Mouse (Mus musculus): ENCODE measurements around the gene Elmo3.
A peak's percentile ranks its signal among the peaks of the same experiment; 100 is the strongest.

Gene Elmo3

DNA sequence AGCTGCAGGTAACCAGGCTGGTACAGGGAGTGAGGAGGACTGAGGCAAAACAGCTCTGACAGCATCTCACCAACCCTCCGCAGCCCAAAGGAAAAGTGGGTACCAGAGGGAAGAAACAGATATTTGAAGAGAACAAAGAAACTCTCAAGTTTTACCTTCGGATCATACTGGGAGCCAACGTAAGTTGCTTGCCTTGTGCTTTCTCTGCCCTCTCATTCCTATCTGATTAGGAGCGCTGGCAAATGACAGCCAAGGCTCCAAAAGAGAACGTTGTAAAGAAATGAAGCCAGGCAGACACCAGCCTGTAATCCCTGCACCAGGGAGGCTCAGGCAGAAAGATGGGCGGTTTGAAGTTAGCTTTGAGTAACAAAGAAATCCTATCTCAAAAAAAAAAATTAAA lies 21.6 kb downstream of the Elmo3 start:
- DNase-seq (ENCODE audit: low read depth), result no peak

DNA sequence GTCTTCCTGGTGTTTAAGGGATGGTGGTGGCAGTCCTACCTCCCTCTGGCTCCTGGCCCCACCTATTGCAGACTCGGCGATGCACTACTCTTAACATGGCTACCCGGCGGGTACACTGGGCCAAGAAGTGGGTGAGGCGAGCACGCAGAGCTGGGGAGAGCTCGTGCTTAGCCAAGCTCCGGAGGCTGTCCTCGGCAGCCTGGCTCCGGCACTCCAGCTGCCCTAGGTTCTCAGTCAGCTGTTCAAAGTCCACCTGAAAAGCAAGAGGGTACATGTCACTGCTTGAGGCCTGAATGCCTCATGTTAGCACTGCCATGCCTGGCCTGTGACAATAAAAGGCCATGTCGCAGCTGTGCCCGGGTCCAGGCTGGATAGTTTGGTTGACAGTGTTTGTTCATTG lies 24.9 kb downstream of the Elmo3 start:
- DNase-seq (ENCODE audit: low read depth), result no peak

DNA sequence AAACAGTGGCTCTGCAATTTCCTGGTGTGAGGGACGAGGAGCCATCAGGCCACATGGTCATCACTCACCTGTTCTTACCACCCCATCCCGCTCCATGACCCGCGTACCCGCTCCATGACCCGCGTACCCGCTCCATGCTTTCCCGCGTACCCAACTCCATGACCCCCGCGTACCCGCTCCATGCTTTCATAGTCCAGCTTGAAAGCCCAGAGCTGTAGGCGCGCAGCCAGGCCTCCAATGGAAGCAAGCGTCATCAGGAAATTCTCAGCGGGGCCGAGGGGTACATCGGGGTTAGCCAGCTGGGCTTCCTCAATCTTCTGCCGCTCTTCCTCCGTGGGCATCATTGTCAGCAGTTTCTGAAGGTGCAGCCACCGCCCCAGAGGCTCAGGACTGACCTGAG lies 26.1 kb downstream of the Elmo3 start:
- no peak for DNase-seq (ENCODE audit: low read depth)

DNA sequence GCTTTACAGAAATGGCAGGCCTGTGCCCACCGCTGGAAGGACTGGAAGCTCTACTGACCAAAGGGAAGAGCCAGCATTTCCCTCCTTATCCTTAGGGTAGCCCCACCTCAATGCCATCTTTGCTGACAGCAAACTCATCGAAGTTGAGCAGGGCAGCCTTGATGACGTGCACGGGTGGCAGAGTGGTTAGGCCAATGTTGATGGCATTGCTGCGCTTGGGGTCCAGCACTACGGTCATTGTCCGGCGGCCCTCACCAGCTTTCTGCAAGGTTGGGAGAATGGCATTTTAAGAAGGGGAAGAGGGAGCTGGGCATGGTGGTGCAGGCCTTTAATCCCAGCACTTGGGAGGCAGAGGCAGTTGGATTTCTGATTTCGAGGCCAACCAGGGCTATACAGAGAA lies 26.5 kb downstream of the Elmo3 start:
- no peak for DNase-seq (ENCODE audit: low read depth)

DNA sequence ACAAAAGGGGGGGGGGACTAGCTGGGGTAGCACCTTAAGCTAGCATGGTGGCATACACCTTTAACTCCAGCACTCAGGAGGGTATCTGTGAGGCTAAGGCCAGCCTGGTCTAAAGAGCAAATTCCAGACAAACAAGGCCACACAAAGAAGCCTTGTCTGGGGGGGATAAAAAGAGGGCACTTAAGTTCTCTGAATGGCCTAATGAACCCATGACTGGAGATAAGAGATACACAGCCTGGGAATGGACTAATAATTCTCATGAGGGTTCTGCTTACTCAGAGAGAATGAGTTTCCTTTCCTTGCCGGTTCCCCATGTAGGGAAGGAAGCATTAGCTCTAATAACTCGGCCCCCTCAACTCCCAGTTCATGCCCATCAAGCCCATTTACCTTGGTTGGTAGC lies 27.1 kb downstream of the Elmo3 start:
- DNase-seq (ENCODE audit: low read depth), result no peak

DNA sequence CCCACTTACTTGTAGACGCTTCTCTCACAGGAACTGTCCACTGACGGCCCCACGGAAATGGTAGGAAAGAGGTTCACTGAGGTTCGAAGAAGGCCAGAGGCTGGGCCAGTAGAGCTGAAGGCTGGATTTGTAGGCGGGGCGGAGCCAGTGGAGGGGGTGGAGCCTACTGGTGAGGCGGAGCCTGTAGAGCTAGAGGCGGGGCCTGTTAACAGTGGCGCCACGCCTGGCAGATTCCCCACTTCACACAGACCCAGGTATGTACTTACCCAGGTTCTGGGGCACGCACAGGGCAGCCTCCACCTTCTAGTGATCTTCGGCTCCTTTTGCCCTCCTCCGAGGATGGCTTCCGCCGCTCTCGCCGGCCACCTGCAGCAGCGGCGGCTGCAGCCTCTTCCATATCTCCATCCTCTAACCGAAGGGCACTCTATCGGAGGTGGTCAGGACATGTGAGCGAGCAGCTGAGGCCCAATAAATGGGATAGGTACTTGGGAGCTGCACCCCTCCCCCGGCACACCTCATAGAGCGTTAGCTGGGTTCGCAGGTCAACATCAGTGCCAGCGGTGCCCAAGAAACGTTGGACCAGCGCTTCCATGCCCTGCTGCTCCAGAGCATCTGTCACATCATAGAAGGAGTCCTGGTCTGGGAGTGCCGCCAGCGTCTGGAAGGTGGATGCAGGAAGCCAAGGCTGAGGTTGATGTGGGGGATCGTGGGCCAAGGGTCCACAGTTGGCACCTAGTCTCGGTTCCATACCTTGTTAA lies 31.2 kb downstream of the Elmo3 start:
- DNase-seq (ENCODE audit: low read depth), result no peak

DNA sequence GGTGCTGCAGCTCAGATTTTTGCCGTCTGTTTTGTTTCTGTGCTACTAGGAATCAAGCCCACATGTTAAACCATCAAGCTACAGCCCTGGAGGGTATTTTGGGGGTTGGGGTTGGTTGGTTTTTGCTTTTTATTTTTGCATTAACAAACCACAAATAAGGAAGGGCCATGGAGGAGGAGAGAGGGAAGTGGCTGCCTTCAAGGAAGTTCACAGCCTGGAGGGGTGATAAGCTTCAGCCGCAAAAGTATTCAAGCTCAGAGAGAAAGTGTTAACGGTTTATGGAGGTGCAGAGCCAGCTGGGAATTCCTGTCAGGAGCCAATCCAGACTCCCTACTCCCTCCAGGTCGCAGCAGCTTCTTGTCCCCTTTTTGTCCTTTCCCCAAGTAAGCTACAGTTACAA lies 33.6 kb downstream of the Elmo3 start:
- DNase-seq (ENCODE audit: low read depth), result no peak

DNA sequence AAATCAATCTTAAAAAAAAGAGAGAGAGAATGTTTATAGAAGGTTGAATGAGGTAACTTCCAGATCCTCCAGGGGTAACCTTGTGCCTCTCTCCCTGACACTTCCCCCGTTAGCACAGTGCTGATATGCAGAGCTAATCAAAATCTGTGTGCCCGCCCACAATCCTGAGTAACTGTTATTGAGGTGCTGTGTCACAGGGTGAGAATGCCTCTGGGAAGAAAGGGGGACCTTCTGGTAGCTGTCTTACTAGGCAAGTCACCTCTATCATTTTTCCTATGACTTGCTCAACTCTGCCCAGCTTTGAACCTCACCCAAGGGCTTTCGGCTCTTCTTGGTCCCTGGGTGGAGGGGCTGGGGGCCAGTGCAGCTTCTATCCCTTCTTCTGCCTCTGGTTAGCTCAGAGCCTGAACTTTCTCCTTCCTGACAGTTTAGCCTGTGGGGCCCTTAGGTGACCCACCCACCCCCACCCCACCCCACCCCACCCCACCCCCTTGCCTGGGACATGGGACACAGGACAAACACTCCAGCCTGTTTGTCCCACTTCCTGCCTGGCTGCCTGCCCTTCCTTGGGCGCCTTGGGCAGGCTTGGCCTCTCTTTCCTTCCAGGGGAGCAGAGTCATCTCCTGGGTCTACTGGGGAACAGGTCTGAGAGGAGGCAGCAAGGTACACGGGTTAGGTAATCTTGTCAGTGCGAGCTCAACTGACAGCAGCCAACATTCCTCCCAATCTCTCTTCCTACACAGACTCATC lies 34.7 kb downstream of the Elmo3 start:
- DNase-seq (ENCODE audit: low read depth), result no peak

DNA sequence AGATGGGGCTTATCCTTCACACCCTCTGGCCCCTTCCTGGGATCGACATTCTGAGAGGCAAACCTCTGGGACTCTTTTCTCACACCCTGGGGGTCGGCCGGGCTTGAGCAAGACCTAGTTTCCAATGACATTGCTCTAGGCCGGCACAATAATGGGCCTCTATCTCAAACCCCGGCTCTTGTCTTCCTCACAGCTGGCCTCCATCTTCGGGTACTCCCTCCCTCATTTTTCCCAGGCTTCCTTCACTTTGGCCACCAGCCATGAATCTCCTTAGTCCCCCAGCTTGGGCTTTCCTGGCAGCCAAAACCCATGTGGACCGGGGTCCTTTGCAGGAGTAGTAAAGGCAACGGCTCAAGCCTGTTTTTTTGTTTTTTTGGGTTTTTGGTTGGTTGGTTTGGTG lies 36.0 kb downstream of the Elmo3 start:
- DNase-seq (ENCODE audit: low read depth), result no peak

DNA sequence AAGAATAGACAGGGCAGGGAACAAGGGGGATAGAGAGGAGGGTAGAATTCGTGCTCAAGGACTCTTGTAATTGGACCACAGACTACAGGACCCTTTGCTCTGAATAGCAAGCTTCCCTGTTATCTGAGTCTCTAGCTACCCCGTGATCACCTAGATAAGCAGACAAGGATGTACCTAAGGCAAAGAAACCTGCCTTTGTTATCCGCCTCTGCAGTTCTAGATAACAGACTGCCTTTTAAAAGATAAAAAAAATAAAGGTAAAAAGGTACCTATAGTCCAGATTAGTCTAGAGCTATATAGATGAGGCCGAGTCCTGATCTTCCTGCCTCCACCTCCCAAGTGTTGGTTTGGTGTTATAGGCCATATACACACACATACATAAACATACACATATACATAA lies 37.4 kb downstream of the Elmo3 start:
- DNase-seq (ENCODE audit: low read depth), result no peak

DNA sequence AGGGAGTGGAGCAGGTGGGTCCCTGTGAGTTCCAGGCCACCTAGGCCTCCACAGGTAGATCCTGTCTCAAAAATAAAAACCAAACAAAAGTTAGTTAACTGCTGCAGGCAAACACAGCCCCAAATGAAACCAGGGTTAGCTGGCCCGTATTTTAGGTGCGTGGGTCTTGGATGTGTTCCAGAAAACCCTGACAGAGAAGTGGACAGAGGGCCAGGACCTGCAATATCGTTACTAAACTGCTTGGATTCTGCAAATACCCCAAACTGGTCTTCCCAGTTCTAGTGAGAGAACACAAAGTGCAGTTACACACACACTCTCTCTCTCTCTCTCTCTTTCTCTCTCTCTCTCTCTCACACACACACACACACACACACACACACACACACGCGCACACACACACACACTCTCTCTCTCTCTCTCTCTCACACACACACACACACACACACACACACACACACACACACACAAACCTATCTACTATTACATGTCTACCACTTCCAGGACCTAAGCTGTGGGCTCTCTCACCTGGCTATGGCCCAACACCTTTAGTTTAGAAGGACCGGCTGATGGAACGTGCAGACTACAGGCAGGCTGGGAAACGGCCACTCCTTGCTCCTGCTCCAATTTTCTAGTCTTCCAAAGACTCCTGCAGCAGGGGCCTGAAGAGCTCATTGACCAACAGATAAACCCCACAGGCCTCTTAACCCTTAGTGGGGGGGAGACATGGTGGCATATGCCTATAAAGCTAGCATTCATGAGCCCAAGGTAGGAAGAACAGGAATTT lies 38.6 kb downstream of the Elmo3 start:
- DNase-seq (ENCODE audit: low read depth), result no peak

DNA sequence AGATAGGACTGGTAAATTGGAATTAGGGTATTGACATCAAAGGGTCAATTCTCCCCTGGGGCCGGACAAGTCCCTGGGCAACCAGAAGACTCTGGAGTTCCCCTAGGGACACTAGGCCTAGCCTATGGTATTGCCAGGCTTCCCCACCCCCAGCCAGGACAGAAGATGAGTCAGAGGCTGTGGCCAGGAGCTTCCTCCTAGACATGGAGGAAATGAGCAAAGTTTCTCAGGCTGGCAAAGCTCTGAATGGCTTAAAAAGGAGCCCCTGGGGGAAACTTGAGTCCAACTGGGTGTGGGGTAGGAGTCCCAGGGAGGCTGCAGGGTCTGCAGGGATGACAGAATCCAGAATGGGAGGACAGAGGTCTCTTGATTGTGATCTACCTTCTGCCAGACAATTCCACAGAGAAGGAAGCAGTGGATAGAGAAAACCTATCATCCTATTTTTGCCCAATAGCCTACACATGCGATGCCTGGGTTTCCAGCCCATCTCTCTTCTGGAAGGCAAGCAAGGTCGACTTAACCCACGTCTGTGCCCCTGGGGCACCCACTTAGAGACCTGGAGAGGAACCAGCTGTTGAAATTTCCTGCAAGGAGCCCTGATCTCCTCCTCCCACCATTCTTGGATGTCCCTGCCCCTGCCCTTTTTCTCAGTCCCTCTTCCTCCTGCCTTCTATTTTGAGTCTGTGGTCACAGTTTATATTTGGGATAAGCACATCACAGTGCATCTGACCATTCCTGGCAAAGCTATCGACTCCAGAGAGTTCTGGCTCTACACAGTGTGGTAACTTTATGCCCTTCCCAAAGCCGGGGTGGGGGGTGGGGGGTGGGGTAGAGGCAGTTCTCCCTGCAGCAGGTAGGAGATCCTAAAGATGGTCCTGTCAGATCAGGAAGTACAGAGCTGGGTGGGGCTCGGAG lies 39.9 kb downstream of the Elmo3 start:
- DNase-seq (ENCODE audit: low read depth), result no peak

DNA sequence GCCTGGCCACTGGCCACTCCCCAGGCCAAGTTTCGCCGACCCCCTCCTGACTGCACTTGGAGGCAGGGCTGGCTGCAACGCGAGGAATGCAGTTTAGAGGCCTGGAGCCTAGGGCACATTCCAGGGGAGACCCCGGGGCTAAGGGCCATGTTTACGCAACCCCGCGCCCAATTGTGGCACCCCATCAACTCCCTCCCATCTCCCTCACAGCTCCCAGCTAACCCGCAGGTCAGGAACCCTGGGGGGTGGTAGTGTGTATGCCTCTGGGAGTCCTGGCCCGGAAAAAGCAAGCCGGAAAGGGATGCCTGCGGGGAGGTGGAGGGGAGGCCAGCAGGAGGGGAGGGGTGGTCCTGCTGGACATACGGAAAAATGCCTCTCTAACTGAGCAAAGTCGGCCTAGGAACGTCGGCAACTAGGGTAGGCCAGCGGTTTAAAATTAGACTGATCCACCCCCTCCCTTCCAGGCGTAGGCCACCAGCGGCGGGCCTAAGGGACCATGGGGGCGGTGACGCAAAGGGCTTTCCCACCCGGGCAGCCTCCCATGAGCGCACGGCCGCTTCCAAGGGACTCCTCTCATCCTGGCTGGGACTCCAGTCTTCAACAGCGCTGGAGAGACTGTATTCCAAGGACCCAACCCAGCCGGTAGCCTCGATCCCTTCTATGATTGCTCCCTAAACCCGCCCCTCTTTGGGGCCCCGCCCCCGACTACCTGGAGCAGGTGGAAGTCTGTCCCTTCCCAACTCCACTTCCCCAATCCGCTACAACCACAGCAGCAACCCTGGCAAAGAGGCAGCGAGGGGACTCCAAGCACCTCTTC lies 41.4 kb downstream of the Elmo3 start:
- peak; percentile 16 for DNase-seq (ENCODE audit: low read depth)

DNA sequence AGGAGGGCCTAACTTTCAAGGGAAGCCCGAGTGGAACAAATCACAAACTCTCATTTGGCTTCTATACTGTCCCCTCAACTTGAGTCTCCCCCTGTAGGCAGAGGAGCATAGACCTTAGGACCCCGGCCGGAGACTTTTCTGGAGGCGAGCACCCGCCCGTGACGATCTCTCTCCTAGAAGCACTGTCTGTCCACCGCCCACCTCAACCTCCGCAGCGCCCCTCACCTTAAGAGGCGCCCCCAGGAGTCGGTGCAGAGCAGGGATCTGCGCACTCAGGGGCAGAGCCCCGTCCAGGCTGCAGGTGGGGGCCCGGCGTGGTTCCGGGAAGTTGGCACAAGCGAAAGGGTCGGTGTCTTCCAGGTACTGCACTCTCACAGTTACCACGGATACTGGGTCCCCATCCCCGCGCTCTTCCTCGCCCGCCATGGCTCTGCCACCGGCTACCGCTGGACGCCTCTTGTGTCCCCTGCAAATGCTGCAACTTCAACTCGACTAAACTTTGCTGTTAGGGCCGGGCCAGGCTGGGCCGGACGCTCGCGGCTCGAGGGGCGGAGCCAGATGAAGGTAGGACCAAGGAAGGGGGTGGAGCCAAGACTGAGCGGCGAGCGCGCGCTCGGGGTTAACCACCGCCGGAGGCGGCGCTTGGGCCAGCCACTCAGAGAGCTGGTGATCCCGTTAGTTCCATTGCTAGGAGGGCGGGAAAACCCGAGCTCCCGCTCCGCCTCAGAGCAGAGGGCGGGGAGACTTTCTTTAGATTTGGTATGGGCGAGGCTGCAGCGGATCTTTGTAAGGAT lies 42.2 kb downstream of the Elmo3 start, which contains the start of gene Fhod1:
Gene Fhod1 (minus strand): TSS at position 526 of the 794 bp plus-strand sequence.
- DNase-seq (ENCODE audit: low read depth), result peak; percentile 89

DNA sequence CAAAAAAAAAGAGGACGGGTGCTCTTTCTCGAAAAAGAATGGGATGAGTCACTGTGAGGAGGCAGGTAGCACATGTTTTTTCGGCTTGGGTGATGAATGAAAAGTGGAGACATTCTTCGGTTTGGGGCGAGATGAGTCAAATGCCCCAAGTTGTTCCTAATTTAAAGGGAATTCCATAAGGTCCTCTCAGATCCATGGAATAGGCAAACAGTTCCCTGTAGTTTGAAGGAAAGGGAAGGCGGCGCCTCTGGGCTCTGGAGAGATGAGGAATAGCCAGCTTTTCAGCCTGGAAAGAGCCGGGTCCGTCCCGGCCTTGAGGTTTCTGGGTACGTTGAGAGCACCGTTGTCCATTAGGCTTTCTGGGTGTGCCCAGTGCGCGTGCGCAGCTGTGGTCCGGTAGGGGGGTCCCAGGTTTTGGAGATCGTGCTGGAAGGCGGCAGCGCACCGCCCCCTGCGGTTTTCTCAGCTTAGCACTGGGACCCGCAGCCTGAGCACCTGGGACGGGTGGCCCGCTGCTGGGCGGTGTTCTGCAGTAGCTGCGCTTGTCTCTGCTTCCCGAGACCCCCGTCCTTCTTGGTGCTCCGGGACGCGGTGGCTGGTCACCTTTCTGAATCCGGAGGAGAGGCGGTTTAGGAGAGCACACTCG lies 43.2 kb downstream of the Elmo3 start, which contains the start of gene Slc9a5:
Gene Slc9a5 (plus strand): TSS at position 394 of the 646 bp plus-strand sequence.
- peak; percentile 48 for DNase-seq (ENCODE audit: low read depth)

DNA sequence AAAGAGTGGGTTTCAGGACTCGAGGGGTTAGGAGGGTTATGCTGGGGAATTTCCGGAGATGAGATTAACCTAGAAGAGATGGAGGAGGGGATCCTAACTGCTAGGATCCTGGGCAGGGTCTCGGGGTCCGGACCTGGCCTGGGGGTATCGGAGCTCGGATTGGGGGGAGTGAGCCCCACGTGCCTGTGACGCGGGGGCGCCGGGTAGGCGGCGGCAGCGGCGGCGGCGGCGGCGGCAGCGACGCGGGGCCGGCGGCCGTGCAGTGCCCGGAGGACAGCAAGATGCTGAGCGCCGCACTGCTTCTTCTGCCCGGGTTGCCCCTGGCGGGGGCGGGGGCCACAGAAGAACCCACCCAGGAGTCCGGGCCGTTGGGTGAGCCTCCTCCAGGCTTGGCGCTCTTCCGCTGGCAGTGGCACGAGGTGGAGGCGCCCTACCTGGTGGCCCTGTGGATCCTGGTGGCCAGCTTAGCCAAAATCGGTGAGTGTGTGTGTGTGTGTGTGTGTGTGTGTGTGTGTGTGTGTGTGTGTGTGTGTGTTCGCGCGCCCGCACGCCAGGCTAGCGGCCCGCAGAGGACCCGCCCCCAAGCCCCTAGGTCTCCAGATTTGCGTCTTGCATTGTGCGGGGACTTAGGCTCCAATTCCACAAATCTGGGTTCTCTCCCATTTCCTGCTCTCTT lies 43.8 kb downstream of the Elmo3 start:
- DNase-seq (ENCODE audit: low read depth), result peak; percentile 41

DNA sequence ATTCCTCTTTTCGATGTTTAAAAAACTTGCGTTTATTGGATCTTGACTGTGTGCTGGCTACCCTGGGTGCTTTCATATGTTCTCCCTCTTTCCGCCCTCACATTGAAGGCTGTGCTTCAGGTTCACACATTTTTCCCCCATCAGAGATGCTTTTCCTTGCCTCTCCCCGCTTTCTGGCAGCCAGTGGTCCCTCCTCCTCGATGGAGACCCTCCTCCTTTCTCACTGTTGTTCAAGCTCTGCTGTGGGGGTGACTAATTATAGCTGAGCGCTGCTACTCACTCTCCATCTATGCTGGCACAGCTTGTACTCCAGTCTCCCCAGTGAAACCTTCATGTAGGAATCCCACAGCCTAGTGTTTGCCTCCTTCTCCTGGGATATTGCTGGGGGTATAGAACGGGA lies 44.8 kb downstream of the Elmo3 start:
- DNase-seq (ENCODE audit: low read depth), result no peak

DNA sequence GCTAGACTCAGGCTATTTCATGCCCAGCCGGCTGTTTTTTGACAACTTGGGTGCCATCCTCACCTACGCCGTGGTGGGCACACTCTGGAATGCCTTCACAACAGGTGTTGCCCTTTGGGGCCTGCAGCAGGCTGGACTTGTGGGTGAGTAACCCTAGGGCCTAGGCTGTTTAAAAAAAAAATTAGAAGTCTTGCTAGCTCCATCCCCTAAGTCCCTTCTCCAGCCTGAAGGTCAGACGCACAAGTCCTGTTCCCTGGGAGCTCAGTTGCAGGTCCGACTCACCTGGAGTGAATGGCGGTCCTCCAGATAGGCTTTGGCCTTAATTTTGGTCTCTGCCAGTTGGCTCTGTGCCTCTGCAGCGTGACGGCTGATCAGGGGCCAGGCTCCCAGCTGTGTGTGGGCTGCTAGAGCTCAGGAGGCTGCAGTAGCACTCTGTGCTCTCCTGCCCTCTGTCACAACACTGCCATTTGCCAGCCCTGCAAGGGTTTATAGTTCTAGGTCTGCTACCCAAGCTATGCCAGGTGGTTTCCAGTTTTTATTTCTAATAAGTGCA lies 48.3 kb downstream of the Elmo3 start:
- DNase-seq (ENCODE audit: low read depth), result no peak

Measured in naive thymus-derived CD4-positive, alpha-beta T cell, adult 2 months (primary cell).